In the genomic region with DNA sequence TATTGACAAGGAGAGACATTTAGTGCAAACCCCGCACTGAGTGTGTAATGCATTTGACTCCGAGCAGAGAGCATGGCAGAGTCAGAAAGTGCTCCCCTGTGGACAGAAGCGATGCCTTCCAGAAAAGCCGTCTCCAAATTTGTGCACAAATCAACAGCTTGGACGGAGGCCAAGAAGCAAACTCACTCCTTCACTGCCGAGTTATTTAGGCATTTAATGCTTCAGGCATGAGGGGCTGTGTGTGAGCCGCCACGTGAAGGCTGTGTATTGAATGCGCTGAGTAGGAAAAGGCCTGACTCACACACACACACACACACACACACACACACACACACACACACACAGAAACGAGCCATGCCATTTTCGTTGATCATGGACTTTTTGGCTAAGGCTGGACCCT, we compare ENCODE assay signal across 8 mouse cellular contexts.
A peak's percentile ranks its signal among the peaks of the same experiment; 100 is the strongest.
DNase-seq lines count a peak whose midpoint lies in the region; ATAC-seq lines count a peak whose summit lies in the region.

No protein-coding gene starts in this region.

- 44% methylated on average over 11 of the region's 11 CpGs for WGBS in heart, embryonic 12.5 days

- peak overlapping the region; percentile 49; the same call in 1 of the 2 replicates for H3K27ac ChIP-seq in heart, embryonic 12.5 days (ENCODE audit: poor library complexity, severe bottlenecking)

- H3K27me3 ChIP-seq in heart, embryonic 12.5 days (replicated peaks): no peaks in the 10 kb centered on the region

- H3K4me3 ChIP-seq in heart, embryonic 12.5 days: no peak overlapping the region

- peaks cover 13% of the 10 kb centered on the region for H3K4me1 ChIP-seq in heart, embryonic 12.5 days (replicated peaks)

- ATAC-seq in heart, embryonic 12.5 days (ENCODE audit: insufficient number of reproducible peaks, low FRiP score): no peak; the same call in 1 of the 2 replicates

- intact Hi-C loops in heart, postnatal 25 days (cut with DNase I): loop anchor here (5.0 kb wide), 1 partner anchor 64 kb away; no protein-coding TSS in a partner anchor
- intact Hi-C loops in left cerebral cortex, postnatal 14 days (cut with DNase I): loop anchor here (5.0 kb wide), 1 partner anchor 166 kb away; no protein-coding TSS in a partner anchor

- H3K9ac ChIP-seq in heart, embryonic 12.5 days: no peak overlapping the region

- no peak for DNase-seq in heart, postnatal 25 days (ENCODE audit: low spot score)
- peak; percentile 67 for DNase-seq in right cerebral cortex, adult 18-20 months
- no peak for DNase-seq in right cerebral cortex, postnatal 25 days
- peak; percentile 38 to 65 for DNase-seq in frontal cortex, adult 2 months (ENCODE audit: extremely low spot score in 1 of 2, low spot score in 1 of 2)
- peak; percentile 76 to 77 for DNase-seq in left cerebral cortex, postnatal 14 days (ENCODE audit: low spot score in 2 of 2)
- no peak for DNase-seq in c-Kit-positive CD71-positive TER-119-positive erythroid progenitor cells, embryonic 14.5 days (ENCODE audit: low spot score)
- no peak for DNase-seq in urinary bladder, adult 2 months (ENCODE audit: low spot score)

- H3K36me3 ChIP-seq in heart, embryonic 12.5 days: no peaks in the 10 kb centered on the region

- H3K9me3 ChIP-seq in heart, embryonic 12.5 days (replicated peaks): no peaks in the 10 kb centered on the region

- no peak overlapping the region; the same call in 1 of the 2 replicates for H3K4me2 ChIP-seq in heart, embryonic 12.5 days

Comparison
In these comparisons a context has a peak if more than half of its experiments do, and no peak if none do; other contexts are left out.
1. DNase-seq: peak in right cerebral cortex, adult 18-20 months (single experiment), frontal cortex, adult 2 months (2 of 2) and left cerebral cortex, postnatal 14 days (2 of 2); none in heart, postnatal 25 days (single experiment), right cerebral cortex, postnatal 25 days (single experiment), c-Kit-positive CD71-positive TER-119-positive erythroid progenitor cells, embryonic 14.5 days (single experiment) and urinary bladder, adult 2 months (single experiment).